Mouse (Mus musculus) liver, embryonic 14.5 days (tissue): ENCODE measurements around the gene Pgpep1l.

Experiments
- CTCF ChIP-seq: IDR thresholded peaks from 2 replicates; pipeline ENCODE4 v1.5.1; 2016; ENCODE audit warnings: antibody characterized with exemption, low read depth, control low read depth
- EP300 ChIP-seq: IDR thresholded peaks from 2 replicates; pipeline ENCODE4 v1.6.1; 2016; ENCODE audit warnings: antibody characterized with exemption, low read depth

DNA sequence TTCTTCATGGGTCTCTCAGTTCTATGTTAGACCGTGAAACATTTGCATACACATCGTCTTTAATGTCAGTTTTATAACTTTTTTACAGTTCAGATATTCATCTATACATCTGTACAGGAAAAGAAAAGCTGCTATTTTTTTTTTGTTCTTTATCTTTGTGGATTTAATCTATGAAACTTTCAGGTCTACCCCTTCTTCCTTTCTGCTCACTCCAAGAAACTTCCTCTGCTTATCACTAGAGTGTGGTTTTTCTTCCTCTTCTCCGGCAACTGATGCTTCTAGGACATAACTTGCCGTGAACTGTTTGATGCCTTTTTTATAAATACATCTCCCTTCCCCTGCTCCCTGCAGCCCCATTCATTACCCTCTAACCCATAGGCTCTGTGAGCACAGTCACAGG lies 36.4 kb downstream of the Pgpep1l start:
- TF ChIP-seq EP300 = no peak
- no peak for TF ChIP-seq CTCF
